In the genomic region with DNA sequence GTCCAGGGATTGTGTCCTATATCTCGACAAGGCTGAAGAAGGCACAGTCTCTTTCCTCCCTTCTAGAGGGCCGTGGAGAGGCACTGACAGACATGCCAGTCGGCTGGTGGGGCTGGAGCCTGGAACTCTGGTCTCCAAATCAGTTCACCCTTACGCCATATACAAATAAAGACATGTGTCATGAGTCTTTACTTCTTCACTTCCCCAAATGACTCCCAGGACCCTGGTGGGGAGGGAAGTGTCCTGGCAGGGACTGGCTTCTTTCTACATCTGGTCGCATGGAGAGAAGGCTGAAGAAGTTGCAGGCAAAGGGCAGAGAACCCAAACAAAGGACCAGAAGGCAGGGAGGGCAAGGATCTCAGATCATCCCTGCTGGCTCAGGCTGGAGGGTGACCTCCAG, we compare ENCODE assay signal across 30 mouse cellular contexts.
"Had no signal": no experiment of that assay in that cellular context is flagged by ENCODE, and none has a peak within 500 bp of the region (broad histone marks: within the 10 kb centered on the region; RNA-seq: fewer than 3 reads in every experiment).

No protein-coding gene starts in this region.

- DNase-seq: left cerebral cortex, postnatal 4 days; liver; liver, embryonic 13.5 days; liver, postnatal 0 days; lung, adult 18-20 months; lung, adult 2 months; lung, embryonic 14.5 days; lung, postnatal 10 days; lung, postnatal 14 days; lung, postnatal 36 days; lung, postnatal 4 days; midbrain, embryonic 14.5 days had no signal

- H3K4me3 ChIP-seq: left cerebral cortex, adult 2 months; limb, embryonic 10.5 days; limb, embryonic 12.5 days; limb, embryonic 13.5 days; limb, embryonic 15.5 days; liver, embryonic 12.5 days; liver, embryonic 13.5 days; liver, embryonic 15.5 days; lung, embryonic 15.5 days; megakaryocyte, embryonic 14.5 days; midbrain, embryonic 10.5 days; midbrain, embryonic 12.5 days; midbrain, embryonic 13.5 days; midbrain, embryonic 15.5 days; myocyte had no signal

- H3K4me1 ChIP-seq: liver, embryonic 12.5 days; liver, embryonic 13.5 days; liver, embryonic 15.5 days; lung, embryonic 15.5 days; midbrain, embryonic 15.5 days had no signal

- H3K27ac ChIP-seq: left cerebral cortex, adult 2 months; limb, embryonic 10.5 days; limb, embryonic 12.5 days; limb, embryonic 13.5 days; limb, embryonic 15.5 days; liver, embryonic 12.5 days; liver, embryonic 13.5 days; liver, embryonic 14.5 days; liver, embryonic 15.5 days; lung, embryonic 15.5 days; macrophage; midbrain, embryonic 10.5 days; midbrain, embryonic 12.5 days; midbrain, embryonic 13.5 days; midbrain, embryonic 15.5 days had no signal

- ATAC-seq: liver, embryonic 12.5 days; liver, postnatal 0 days; lung, postnatal 0 days; midbrain, embryonic 13.5 days; midbrain, embryonic 15.5 days; midbrain, embryonic 16.5 days had no signal
